Mouse (Mus musculus) heart, postnatal 0 days (tissue): ENCODE measurements around the gene Mrpl51.

Experiments
- CTCF ChIP-seq: IDR thresholded peaks from 2 replicates; pipeline ENCODE4 v1.5.1; 2016; ENCODE audit warnings: antibody characterized with exemption, control low read depth, low read depth
- EP300 ChIP-seq: IDR thresholded peaks from 2 replicates; pipeline ENCODE4 v1.6.1; 2016; ENCODE audit warnings: antibody characterized with exemption, low read depth

GRCm38 (mm10) chr6:125197166-125197565, 5.6 kb downstream of the Mrpl51 start:
- TF ChIP-seq CTCF (no peak), EP300 (no peak)
